Mouse (Mus musculus): Measurements from ENCODE around the gene Mrps11. TPM values are rescaled to one million over a fixed set of nuclear protein-coding genes. Genes with fewer than 3 reads are reported as not detected.

Gene Mrps11
- total RNA-seq, 2 experiments from 2014 or later = 34.4 to 39.6 TPM

Other genes with a start within 250 kb of the Mrps11 start
- gene Ntrk3, start 45.1 kb upstream of the Mrps11 start, total RNA-seq (2021) = 100 to 1,000 TPM; 125 to 130 TPM
- gene Mrpl46, start 412 bp downstream of the Mrps11 start, total RNA-seq (2021) = 10 to 100 TPM; 26.4 to 29.5 TPM
- gene Det1, start 64.1 kb downstream of the Mrps11 start, total RNA-seq (2021) = 1 to 10 TPM; 4.8 to 5.6 TPM
- 10 to 100 TPM; 30.7 to 34.3 TPM for gene Aen, start 112.7 kb downstream of the Mrps11 start, total RNA-seq (2021)
- 1 to 10 TPM in 1 of 2 experiments, under 1 TPM in 1; 0.90 to 1.1 TPM for gene Isg20, start 130.3 kb downstream of the Mrps11 start, total RNA-seq (2021)

Data from left cerebral cortex, postnatal 10 days (tissue).